Mouse (Mus musculus) retina, embryonic 14.5 days (tissue): ENCODE data around the gene Vmn1r113.
"Not testable (repeated sequence)": the region's sequence is repeated elsewhere in the genome, so short reads cannot be mapped to it uniquely, and the experiment has no call there.

Source experiments
- DNase-seq: peaks from one replicate; pipeline ENCODE4 v3.0.0-alpha.2; 2015; ENCODE audit warnings: low spot score

Vmn1r113 gene

DNA sequence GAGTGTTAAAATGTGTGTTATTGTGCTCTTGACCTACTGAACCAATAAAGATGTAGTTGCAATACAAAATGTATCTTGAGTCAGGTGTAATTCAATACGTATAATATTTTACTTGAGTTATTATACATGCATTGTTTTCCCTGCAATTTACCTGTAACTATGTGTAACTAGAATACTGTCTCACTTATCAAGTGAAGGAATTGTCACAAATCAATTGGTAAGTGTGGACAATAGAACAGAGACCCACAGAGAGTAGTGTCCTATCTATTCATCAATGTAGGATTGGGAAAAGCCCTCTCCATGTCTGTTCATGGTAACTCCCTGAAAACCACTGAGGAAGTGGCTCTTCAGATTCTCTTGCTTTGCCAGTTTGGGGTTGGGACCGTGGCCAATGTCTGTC is at the start of gene Vmn1r113:
Vmn1r113 (plus strand) TSS at position 301 of the 400 bp plus-strand sequence.
- DNase-seq = not testable (repeated sequence)

DNA sequence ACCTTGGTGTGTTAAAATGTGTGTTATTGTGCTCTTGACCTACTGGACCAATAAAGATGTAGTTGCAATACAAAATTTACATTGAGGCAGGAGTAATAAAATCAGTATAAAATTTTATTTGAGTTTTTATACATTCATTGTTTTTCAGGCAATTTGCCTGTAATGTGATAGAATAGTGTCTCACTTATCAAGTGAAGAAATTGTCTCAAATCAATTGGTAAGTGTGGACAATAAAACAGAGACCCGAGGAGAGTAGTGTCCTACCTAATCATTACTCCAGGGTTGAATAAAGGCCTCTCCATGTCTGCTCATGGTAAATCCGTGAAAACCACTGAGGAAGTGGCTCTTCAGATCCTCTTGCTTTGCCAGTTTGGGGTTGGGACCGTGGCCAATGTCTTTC is 16.2 kb upstream of the Vmn1r113 start, which contains the start of gene Vmn1r112:
Vmn1r112 (plus strand) TSS at position 301 of the 400 bp plus-strand sequence.
- not testable (repeated sequence) for DNase-seq

DNA sequence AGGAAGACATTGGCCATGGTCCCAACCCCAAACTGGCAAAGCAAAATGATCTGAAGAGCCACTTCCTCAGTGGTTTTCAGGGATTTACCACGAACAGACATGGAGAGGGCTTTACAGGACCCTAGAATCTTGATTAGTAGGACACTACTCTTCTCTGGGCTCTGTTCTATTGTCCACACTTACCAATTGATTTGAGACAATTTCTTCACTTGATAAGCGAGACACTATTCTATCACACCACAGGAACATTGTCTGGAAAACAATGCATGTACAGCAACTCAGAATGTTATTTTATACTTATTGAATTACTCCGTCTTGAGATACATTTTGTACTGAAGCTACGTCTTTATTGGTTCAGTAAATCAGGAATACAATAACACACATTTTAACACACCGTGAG is 25.0 kb downstream of the Vmn1r113 start, which contains the start of gene Vmn1r114:
Vmn1r114 (minus strand) TSS at position 101 of the 400 bp plus-strand sequence.
- not testable (repeated sequence) for DNase-seq
